Mouse (Mus musculus): ENCODE results near the gene Gm15517.

DNA sequence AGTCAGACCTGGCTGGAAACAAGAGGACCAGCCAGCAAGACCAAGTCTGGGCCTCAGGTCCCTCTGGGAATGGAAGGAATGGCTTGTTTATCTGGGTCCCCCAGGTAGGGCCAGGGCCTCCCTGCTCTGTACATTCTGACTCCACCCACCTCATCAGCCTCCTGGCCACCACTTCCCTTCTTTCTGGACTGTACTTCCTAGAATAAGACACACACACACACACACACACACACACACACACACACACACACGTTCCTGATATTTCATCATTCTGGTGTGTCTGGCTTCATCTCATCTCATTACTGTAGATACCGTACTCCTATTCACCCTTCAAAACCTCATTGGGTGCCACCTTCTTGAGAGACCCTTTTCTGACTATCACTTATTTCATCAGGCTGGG lies 8.2 kb downstream of the Gm15517 start:
- TF ChIP-seq CTCF (IDR thresholded peaks at IDR 0.05; ENCODE audit: low read depth) (no peak), EP300 (IDR thresholded peaks at IDR 0.05; ENCODE audit: low read depth) (no peak)

All from liver, embryonic 14.5 days (tissue).